Mouse (Mus musculus): ENCODE results near the gene Ccer1.

DNA sequence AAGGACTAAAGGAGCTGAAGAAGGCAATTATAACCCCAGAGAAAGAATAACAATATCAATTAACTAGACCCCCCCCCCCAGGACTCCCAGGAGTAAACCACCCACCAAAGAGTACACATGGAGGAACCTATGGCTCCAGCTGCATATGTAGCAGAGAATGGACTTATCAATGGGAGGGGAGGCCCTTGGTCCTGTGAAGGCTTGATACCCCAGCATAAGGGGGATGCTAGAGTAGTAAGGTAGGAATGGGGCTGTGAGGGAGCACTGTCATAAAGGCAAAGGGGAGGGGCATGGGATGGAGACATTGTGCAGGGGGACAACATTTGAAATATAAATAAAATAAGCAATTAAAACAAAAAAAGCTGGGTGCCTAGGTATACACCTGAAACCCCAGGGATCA lies 9.5 kb downstream of the Ccer1 start:
- TF ChIP-seq CTCF (IDR thresholded peaks at IDR 0.05; ENCODE audit: extremely low read depth, insufficient read length, insufficient replicate concordance, low read depth, low read length) (no peak), POLR2A (IDR thresholded peaks at IDR 0.05; ENCODE audit: low read depth, low read length) (no peak)

All from small intestine, adult 2 months (tissue).